Mouse (Mus musculus) small intestine, adult 2 months (tissue): ENCODE results near the gene Hoxd8.

ENCODE experiments used
- CTCF ChIP-seq: fragments of 200-500 bp; IDR thresholded peaks from 2 replicates; pipeline ENCODE4 v1.5.1; 2012; ENCODE audit warnings: low read depth, mild to moderate bottlenecking, control low read depth, inconsistent platforms, low read length, moderate library complexity, mixed read lengths; ENCODE audit not compliant: insufficient replicate concordance, insufficient read length; ENCODE audit errors: extremely low read depth
- POLR2A ChIP-seq: fragments of 200-500 bp; IDR thresholded peaks from 2 replicates; pipeline ENCODE4 v1.6.1; 2012; ENCODE audit warnings: low read depth, mild to moderate bottlenecking, control low read depth, inconsistent platforms, low read length, moderate library complexity

- TF ChIP-seq POLR2A (no peak), CTCF (no peak)
Measured at GRCm38 (mm10) chr2:74751861-74752260, 47.4 kb downstream of the Hoxd8 start.
